Mouse (Mus musculus) ovary, adult 2 months (tissue): ENCODE data around the gene Asdurf. TPM values are rescaled to one million over a fixed set of nuclear protein-coding genes. Genes with fewer than 3 reads are reported as not detected.

Experiments
- polyA plus RNA-seq: library from polyadenylated mRNA; depleted of rRNA; stranded (reverse); fragments of >200 nt; gene quantifications from 2 replicates; pipeline ENCODE4 v1.2.3, GENCODE M21; 2012; rRNA removed

The Asdurf gene
- polyA plus RNA-seq = not detected in 2 replicates

GRCm38 (mm10) chr1:53352327-53353261 lies at the start of gene Asdurf, which contains the start of the genes Gm28551 and Asnsd1:
TSS of gene Asdurf (minus strand) at chr1:53352619.
TSS of gene Gm28551 (minus strand) at chr1:53352667.
TSS of gene Asnsd1 (minus strand) at chr1:53352752.

GRCm38 (mm10) chr1:53312989-53313967 lies 39.1 kb downstream of the Asdurf start, which contains the start of gene Osgepl1:
TSS of gene Osgepl1 (plus strand) at chr1:53313624.

Other genes starting within 250 kb of the Asdurf start
- not detected in 2 replicates for gene 1700019A02Rik, start 165.0 kb downstream of the Asdurf start, polyA plus RNA-seq
- gene Pms1, start 55.6 kb downstream of the Asdurf start, polyA plus RNA-seq = 1.5 and 1.7 TPM in 2 replicates
- gene Ormdl1, start 55.5 kb downstream of the Asdurf start, polyA plus RNA-seq = 3.3 and 6.4 TPM in 2 replicates
- 19.3 and 29.3 TPM in 2 replicates for gene Gm28778, start 55.5 kb downstream of the Asdurf start, polyA plus RNA-seq
- gene Osgepl1, start 39.0 kb downstream of the Asdurf start, polyA plus RNA-seq = 1.6 and 3.5 TPM in 2 replicates
- not detected in 2 replicates for gene Gm28551, start within 50 bp of the Asdurf start, polyA plus RNA-seq
- 1.8 and 2.7 TPM in 2 replicates for gene Asnsd1, start 133 bp upstream of the Asdurf start, polyA plus RNA-seq